Mouse (Mus musculus) c-Kit-positive CD71-positive TER-119-negative erythroid progenitor cells, embryonic 14.5 days (primary cell): ENCODE results near the gene Akt1.

Source experiments
- DNase-seq: peaks from one replicate; pipeline ENCODE4 v3.0.0-alpha.2; 2013; ENCODE audit warnings: low read depth

Akt1 gene

GRCm38 (mm10) chr12:112660576-112661326 is 13.9 kb downstream of the Akt1 start:
- no peak for DNase-seq

- no peak for DNase-seq
Measured at GRCm38 (mm10) chr12:112659109-112659508, 15.6 kb downstream of the Akt1 start.

DNA sequence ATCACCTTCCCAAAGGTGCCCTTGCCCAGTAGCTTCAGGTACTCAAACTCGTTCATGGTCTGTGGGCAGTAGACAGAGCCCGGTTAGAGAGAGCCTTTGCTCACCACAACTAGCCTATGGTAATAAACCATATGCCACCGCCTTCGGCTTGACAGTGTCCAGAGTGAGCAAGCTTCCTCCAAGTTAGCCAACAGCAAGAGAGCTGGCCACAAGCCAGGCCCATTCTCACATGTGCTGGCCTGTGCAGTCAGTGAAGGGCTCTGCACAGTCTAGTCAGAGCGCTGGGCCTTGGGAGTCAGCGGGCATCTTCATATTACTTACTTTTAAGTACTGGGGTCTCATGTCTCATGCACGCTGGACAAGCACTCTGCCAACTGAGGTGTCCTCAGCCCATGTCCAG is 16.1 kb downstream of the Akt1 start:
- DNase-seq, result no peak

GRCm38 (mm10) chr12:112654076-112654475 is 20.6 kb downstream of the Akt1 start:
- DNase-seq, result no peak

DNA sequence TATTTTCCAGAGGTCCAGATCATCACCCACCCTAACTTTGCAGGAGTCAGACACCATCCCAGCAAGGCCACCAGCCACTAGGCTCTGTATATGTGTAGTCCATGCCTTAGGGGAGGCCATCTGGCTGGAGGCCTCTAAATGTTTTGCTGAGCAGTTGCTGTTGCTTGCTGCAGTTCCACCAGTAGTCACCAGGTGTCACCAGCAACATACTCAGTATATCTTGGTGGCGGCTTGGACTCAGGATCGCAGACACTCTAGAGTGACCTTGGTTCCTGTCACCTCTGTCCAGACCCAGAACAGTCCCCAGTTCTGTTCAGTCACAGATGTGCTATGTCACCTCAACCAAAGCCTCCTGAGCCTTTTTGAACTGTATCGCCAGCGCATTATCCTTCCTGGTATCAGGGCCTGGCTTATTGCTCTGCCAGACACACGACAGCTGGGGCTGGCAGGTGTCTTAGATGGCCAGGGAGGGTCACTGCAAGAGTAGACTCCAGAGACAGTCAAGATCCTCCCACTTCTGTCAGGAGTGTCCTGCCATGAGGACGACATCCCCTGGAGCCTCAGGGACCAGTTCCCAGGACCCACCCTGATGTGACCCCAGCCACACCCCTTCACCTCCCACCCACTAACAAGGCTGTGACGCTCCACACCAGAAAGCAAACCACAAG is 21.4 kb downstream of the Akt1 start:
- DNase-seq, result peak; percentile 80

- DNase-seq, result no peak
Measured at GRCm38 (mm10) chr12:112651778-112652439, 22.8 kb downstream of the Akt1 start.

- no peak for DNase-seq
Measured at GRCm38 (mm10) chr12:112648081-112648480, 26.6 kb downstream of the Akt1 start.

- no peak for DNase-seq
Measured at GRCm38 (mm10) chr12:112646139-112646538, 28.5 kb downstream of the Akt1 start.

DNA sequence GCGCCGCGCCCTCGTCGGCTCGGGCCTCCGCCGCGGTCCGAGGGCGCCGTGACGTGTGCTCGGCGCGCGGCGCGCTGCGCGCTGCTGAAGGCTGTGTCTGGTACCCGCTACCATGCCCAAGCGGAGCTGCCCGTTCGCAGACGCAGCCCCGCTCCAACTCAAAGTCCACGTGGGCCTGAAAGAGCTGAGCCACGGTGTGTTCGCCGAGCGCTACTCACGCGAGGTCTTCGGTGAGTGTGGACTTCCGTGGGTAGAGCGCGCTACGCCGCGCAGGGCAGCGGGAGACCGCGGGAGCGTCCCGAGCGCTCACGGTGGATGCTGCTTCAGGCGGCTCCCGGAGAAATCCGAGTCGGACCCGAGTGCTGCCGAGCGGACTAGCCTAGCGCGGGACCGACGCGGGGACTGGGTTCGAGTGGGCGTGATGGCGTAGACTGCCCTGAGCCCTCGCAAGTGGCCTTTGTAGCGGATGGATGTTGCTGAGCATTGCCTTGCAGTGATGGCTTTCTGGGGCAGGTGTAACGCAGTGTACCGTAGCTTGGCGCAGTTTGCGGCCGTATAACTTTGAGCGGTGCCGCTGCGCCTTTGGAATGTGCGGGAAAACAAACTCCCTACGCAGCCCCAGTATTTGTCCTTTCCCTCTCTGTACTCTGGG is 29.7 kb downstream of the Akt1 start:
- no peak for DNase-seq

GRCm38 (mm10) chr12:112644180-112644854 is 30.4 kb downstream of the Akt1 start, which contains the start of gene Siva1:
TSS of gene Siva1 (plus strand) at chr12:112644679.
- DNase-seq, result peak; percentile 95

- DNase-seq, result no peak
Measured at GRCm38 (mm10) chr12:112643126-112643525, 31.6 kb downstream of the Akt1 start.

DNA sequence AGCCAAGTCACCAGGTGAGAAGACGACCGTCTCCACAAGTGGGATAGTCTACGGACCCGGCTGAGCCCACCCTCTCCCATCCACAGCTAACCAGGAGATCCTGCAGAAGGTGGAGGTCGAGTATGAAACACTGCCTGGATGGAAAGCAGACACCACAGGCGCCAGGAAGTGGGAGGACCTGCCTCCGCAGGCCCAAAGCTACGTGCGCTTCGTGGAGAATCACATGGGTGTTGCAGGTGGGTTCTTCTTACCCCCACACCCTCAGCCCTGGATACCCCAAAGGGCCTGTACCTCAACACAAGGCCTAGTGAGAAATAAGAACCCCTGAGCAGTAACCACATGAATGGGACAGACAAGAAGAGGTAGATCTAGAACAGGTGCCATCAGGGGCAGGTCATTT is 35.2 kb downstream of the Akt1 start:
- no peak for DNase-seq

GRCm38 (mm10) chr12:112633686-112634085 is 41.0 kb downstream of the Akt1 start:
- DNase-seq, result no peak

DNA sequence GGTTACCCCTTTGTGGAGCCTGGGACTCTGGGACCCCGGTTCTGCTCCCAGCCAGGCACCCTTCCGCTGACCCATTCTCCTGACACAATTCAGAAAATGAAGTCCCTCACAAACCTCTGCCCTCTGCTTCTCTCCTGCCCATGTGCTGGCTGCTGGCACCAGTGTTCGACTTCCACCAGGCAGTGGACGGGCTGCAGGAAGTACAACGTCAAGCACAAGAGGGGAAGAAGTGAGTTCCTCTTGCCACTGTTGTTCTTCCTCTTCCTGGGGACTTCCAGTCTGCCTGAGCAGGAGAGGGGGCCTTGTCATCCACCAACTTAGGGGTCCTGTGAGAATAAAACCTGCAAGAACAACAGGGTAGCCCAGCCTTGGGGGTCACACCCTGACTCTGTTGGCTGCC is 41.8 kb downstream of the Akt1 start:
- no peak for DNase-seq

DNA sequence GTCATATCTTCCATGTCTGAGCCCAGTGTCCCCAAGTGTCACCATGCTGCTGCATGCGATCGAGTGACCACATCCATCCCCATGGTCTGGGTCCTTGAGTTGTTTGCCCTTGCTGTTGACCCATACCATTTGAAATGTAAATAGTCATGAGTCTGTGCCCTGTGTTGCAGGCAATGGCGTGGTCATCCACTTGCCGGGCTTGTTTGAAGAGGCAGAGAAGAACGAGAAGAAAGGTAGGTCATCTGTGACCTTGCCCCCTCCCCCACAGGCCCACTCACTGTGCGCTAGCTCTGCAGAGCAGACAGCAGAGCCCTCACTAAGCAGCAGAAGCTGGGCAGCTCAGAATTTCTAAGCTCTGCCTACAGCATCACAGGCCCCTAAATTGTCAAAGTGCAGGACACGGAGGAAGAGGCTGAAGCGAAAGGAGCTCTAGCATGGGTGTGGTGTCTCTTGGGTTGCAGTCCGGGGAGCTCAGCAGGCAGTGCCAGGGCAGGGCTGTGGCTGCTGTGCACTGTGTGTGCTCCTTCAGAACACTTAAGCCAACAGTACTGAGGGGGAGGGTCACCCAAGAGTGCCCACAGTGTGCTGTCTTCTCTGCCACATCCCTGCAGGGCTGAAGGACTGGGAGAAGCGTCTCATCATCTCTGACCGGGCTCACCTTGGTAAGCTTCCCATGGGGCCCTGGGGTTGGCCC is 42.5 kb downstream of the Akt1 start:
- DNase-seq, result no peak

GRCm38 (mm10) chr12:112631472-112631871 is 43.2 kb downstream of the Akt1 start:
- no peak for DNase-seq

GRCm38 (mm10) chr12:112630796-112631195 is 43.9 kb downstream of the Akt1 start:
- no peak for DNase-seq

GRCm38 (mm10) chr12:112630029-112630428 is 44.7 kb downstream of the Akt1 start:
- no peak for DNase-seq

- DNase-seq, result no peak
Measured at GRCm38 (mm10) chr12:112628928-112629721, 45.6 kb downstream of the Akt1 start.

- no peak for DNase-seq
Measured at GRCm38 (mm10) chr12:112628197-112628596, 46.5 kb downstream of the Akt1 start.
